Mouse (Mus musculus) mouse trophoblast stem cell (cell line): ENCODE results near the gene Vkorc1.
"Not testable (repeated sequence)": the region's sequence is repeated elsewhere in the genome, so short reads cannot be mapped to it uniquely, and the experiment has no call there.

Source experiments
- in situ Hi-C, 2 experiments: fragments of 300-500 bp; cut with MseI, MboI; formaldehyde crosslinking; loops; 2 replicates in 1 of 2; 3 replicates in 1 of 2; pipeline ENCODE4 v1.15.1; 2025

The Vkorc1 gene

DNA sequence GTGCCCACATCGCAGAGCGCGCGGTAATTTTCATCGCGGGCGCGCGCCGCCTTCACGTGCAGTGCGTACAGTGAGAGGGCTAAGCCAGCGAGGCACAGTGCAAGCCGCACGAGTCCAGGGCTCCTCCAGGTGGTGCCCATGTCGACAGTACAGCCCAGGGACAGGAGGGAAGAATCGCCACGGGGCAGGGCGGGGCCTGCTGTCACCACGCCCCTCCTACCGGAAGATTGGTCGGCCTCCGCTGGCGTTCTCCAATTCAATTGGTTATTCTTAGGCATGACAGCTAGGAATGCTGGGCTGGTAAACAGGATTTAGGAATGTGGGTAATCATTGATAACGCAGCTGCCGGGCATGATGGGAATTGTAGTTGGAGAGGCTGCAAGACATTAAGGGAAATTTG, at the start of gene Vkorc1, which contains the start of gene Gm21974:
Vkorc1 (minus strand) TSS at position 176 of the 400 bp plus-strand sequence.
Gm21974 (minus strand) TSS at position 13 of the 400 bp plus-strand sequence.
- in situ Hi-C loops, result no loop called here

DNA sequence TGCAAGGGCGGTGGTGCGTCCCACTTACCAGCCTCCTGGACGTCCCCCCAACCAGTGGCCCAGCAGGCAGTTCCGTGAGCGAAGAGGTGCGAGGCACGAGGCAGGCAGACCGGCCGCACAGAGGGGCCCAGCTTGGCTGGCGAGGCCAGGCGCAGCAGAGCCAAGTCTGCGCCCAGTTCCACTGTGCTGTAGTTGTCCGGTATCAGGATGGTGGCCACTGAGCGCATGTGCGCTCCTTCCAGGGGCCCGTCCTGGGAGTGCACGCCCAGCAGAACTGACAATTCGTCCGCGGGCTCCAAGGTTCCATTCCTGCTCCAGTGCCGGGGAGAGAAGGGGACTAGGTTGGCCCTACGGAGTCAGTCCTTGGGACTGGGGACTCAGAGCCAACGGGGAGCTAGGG, 49.2 kb upstream of the Vkorc1 start:
- in situ Hi-C loops, result no loop called here

DNA sequence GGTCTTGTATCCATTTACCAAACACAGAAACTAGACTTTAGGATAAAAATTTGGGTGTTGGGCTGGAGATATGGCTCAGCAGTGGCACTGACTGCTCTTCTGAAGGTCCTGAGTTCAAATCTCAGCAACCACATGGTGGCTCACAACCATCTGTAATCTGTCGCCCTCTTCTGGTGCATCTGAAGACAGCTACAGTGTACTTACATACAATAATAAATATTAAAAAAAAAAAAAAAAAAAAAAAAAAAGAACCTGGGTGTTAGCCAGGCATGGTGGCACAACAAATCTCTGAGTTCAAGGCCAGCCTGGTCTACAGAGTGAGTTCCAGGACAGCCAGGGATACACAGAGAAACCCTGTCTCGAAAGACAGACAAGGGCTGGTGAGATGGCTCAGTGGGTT, 46.7 kb upstream of the Vkorc1 start:
- in situ Hi-C loops, result not testable (repeated sequence)

DNA sequence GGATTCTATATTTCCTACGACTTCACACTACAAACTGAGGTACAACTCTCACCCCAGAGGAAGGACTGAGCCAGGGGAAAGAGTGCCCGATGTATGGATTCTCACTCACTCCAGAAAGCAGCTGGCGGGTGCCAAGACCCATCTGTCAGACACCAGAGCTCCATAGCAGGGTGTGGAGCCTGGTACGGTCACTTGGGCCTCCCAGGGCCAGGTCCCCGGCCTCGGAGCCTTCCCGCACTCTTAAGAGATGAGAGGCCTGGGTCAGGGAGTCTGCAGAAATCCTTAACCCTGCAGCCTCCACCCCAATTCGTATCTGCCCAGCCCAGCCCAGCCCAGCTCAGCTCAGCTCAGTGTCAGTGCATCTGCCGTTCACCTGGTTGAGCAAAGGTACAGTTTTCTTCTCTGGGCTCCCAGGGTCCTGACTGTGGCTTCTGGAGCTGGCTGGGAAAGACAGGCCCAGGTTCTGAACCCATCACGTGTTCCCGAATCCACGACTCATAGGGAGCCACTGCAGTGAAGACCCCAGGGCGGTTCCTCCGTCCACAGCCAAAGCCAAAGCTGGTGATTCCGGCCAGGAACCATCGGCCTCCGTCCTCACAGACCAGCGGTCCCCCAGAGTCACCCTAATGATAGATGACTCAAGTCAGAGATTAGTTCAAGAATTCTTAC, 40.9 kb upstream of the Vkorc1 start:
- in situ Hi-C loops, result no loop called here

DNA sequence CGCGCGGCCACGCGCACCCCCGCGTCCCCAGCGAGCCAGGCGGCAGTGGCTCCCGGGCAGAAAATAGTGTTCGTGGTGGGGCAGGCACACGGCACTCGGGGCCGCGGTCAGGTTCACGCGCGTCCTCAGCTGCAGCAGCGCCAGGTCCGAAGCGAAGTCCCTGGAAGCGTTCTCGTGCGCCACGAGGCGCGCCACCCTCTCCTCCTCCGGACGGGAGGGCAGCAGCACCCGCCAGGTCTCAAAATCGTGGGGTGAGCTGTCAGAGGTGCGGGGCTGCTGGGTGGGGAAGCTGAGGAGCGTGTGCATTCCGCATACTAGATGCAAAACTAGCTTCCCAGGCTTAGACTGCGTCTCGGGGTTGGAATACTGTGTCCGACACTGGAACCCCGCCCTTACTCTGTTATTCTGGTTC, 40.3 kb upstream of the Vkorc1 start:
- in situ Hi-C loops, result no loop called here

DNA sequence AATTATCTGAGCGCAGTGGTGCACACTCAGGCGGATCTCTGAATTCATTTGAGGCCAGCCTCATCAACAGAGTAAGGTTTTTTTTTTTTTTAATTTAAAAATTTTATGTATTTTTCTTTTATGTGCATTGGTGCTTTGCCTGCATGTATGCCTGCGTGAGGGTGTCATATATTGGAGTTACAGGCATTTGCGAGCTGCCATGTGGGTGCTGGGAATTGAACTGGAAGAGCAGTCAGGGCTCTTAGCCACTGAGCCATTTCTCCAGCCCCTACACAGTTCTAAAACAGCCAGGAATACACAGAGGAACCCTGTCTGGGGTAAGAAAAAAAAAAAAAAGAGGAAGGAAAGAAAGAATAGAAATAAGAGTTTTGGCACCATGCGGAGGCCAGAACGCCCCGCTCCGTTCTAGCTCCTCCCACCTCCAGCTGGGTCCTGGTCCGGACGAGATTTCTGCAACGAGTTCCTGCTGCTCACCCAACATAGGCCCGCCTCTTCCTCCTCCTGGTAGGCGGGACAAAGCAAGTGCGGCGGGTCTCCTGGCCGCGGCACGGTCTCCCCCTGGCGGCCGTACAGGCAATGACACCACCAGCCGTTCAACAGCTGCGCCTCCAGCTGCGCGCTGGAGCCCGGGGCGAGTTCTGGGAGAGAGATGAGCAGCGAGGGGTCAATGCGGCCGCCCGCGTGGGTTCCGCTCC, 39.8 kb upstream of the Vkorc1 start:
- in situ Hi-C loops, result no loop called here

DNA sequence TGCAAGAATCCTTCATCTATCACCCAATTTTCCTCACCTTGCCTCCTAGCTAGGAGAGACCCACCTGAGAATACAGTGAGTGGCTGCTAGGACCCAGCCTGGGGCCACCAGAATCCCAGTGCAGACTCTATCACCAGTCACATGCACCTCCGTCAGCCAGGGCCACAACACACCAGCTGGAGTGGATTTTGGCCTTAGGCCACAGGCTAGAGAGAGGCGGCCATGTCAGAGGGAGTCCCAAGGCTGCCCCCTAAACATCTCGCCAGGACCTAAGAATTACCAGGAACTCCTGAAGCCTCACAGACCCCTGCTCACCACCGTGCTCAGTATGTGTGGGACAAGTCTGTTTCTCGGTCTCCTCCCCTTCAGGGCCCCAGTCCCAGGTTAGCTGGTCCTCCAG, 38.7 kb upstream of the Vkorc1 start:
- in situ Hi-C loops, result no loop called here

DNA sequence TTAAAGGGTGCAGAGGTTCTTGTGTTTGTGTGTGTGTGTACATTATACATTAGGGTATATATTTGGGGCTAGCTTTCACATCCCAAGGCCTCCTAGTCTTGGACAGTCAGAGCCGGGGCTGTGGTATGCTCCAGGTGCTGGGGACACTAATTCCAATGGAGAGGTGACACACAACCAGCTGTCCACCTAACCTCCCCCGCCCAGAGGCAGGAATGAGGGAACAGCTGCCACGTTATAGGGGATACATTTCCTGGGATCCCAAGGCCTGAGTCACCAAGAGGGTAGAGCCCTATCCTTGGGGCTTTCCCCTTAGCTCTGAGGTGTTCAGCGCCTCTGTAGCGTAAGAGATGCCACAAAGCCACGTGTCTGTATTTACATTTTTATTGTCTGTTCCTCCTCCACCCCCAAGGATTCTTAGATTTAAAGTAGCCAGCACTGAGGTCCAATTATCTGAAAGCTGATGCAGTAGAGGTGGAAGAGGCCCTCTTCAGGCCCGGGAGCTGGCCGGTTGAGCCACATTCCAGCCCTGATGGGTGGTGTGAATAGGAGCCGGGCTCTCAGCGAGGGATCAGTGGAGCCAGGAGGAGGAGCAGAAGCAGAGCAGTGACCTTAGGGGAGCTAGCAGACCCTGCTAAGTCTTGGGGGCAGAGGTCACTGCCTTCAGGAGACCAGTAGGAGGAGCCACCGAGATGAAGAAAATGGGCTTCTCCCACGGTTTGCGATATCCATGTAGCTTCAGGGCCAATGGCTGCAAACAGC, 37.0 kb upstream of the Vkorc1 start:
- in situ Hi-C loops, result no loop called here

DNA sequence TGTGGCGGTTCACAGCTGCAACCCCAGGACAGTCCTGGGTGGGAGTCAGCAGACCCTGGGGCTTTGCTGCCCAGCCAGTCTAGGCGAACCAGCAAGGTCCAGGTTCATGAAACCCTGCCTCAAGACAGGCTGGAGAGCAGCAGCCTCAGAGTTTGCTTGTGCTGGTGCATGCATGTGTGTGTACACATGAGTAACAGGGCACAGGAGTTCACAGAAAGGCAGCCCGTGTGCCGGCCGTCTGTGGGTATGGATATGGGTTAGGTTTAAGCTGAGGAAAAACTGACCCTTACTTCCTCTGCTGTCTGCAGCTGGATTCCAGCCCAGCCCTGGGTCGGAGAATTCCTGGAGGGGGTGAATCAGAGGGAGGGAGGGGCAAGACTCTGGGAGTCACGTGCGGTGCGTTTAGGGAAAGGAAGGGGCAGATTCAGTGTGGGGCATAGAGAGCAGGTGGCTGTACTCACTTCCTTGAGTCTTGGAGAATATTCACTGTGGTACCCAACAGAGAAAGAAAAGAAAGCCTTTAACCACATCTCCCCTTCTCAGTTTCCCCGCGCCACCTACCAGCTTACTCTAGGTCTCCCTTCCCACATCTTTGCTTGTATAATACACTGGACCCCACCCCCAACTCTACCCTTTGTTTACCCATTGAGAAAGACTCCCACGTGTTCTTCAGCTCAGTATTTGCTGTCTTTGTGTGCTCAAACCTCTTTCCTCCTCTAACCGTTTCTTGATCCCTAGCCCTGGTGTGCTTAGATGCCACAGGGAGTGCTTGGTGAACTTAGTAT, 36.1 kb upstream of the Vkorc1 start:
- in situ Hi-C loops, result no loop called here

DNA sequence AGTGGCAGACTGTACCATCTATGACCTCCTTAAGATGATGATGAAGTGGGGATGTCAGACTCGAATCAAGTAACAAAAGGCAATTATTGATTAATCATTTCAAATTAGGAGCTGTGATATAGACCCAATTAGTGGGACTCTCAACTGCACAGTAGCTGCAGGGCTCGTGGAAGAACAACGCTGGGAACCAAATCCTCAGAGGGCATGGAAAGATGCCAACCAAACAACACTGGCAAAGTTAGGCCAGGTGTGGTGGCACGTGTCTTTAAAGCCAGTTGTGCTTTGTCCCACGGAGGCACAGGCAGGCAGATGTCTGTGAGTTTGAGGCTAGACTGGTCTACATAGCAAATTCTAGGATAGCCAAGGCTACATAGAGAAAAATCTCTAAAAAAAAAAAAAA, 35.2 kb upstream of the Vkorc1 start:
- in situ Hi-C loops, result no loop called here

DNA sequence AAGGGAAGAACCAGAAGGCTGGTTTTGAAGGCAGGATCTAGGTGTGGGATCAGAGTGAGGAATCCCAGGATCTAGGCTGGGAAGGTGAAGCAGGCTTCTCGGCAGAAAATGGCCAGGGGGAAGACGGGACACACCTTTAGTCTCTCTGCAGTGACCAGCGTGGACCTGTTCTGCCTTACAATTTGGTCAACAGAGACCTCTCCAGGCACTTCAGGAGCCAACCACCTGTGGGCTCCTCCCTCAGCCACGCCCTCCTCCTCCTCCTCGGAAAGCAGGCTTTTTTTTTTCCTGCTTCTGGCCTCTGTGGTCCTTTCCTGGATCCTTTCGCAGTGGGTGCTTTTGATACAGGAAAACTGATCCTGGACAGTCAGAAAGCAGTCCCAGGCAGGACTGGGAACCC, 34.5 kb upstream of the Vkorc1 start, which contains the start of gene Prss8:
Prss8 (minus strand) TSS at position 182 of the 400 bp plus-strand sequence.
- in situ Hi-C loops, result no loop called here

DNA sequence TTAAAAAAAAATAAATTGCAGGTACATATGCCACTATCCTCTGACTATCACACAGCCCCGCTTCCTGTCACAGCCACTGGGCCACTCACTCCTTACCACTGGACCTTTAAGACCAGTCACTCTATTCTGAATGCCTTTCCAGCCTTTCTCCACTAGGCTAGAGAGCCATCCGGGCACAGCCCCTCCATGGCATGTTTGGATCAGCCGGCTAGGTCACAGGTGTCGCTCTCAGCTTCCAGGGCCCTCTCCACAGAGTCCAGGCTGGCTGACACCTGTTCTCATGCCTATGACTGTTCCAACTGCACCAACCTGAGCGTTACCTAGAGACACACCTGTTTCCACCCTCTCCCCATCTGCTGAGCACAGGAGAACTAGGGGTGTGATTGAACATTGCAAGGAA, 33.2 kb upstream of the Vkorc1 start:
- in situ Hi-C loops, result no loop called here

DNA sequence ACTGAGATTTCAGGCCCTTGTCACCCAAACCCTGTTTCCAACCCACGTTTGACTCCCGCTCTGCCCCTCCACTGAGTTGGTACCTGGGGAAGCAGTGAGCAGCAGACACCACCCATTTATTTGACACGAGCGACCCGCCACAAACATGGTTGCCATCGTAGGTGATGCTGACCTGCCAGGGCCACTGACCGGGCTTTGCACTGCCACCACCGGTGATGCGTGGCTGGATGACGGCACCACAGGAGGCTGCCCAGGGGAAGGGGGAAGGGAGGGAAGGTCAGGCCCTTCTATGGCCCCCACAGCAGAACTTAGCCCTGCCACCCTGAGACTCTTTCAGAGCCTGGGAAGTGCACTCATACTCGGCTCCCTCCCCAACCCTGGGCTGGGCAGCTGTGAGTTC, 32.3 kb upstream of the Vkorc1 start:
- in situ Hi-C loops, result no loop called here

DNA sequence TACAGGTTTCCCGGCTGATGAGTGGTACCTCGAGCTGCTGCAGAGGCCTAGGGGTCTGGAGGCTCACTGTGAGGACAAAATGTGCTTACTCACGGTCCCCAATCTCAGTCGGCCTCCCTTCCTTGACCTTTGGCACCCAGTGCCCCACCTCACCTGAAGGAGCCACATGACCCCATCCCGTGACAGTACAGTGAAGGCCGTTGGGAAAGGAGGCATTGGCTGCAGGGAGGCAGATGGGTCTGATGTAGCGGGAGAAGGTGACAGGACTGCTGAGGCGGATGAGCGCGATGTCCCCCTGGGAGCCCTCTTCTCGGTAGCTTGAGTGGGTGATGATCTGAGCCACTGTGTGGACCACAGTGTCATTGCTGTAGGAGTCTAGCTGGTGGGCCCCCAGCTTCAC, 31.4 kb upstream of the Vkorc1 start:
- in situ Hi-C loops, result no loop called here

DNA sequence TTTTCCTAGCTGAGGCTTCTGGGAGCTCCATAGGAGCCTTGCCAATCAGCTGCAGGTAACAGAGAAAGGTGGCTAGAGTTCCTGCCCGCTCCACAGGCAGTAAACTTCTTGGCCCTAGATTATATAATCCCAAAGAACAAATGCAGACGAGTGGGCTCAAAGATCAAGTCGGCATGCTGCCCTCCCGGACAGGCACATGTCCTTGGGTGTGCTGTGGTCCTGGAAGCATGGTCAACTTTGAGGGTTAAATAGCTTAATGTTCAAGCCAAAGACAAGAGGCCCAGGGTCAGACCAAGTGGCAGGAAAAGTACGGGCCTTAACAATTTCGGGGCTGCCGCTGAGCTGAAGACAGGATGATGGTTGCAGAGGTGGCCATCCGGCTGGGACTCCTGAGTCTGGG, 30.6 kb upstream of the Vkorc1 start:
- in situ Hi-C loops, result no loop called here

DNA sequence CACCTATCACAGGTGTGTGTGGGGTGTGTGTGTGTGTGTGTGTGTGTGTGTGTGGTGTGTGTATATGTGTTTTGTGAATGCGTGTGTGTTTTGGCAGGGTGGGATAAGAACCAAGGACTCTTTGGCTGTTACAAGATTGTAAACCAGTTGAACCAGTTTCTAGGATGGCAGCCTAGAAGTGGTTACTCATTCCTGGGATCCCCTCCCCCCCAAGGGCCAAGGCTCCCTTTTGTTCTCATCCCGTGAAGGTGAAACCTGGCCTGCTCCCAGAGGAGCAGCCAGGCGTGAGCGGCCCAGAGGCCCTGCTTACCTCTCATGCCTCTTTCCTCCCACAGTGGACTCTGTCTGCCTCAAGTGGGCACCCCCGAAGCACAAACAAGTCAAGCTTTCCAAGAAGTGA, 29.8 kb upstream of the Vkorc1 start:
- in situ Hi-C loops, result no loop called here

DNA sequence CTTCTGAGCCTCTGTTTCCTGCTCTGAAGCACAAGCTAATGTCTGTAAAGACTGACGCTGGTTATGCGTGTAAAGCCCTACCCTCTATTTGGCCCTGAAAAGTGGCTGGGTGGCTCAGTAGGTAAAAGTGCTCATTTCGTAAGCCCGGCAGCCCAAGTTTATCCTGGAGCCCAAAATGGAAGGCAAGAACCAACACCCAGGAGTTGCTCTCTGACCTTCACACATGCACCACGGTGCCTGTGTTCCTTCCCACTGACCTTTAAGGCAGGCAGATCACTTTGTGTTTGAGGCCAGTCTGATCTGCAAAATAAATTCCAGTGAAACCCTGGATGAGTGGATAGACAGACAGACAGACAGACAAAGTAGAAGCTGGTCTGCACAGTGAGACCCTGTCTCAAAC, 28.3 kb upstream of the Vkorc1 start:
- in situ Hi-C loops, result no loop called here

DNA sequence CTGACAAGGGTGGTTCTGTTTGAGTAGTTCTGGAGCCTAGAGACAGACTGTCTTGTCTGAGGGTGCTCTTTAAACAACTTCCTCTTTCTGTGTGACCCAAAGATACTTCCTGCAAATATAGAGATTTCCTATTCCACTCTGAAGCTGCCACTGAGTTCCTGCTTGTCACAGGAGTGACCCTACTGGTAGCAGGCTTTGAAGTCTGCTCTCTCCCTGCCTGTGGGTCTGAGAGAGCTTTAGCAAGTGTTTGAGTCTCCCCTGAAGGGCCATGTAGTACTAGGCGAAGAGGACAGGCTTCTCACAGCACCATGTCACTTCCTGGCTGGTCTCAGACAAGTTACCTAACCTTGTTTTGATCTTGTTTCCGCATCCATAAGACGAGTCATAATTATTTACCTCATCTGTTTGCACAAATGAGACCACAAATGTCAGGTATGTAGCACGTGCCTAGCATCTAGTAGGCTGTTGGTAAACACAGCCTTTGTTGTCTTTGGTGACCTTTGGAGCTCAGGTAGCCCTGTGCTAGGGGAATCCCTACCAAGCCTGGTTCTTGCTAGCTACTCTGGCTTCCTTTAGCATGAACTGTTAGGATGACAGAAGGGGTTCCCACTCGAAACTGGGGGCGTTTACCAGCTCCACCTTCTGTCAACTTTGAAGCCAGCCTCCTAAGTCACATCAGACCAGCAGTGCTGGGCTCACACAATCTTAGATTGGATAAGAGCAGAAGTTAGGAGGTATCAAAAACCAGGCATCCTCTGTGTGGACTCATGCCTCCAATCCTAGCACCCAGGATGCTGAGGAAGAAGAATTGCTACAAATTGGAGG, 27.2 kb upstream of the Vkorc1 start:
- in situ Hi-C loops, result no loop called here

DNA sequence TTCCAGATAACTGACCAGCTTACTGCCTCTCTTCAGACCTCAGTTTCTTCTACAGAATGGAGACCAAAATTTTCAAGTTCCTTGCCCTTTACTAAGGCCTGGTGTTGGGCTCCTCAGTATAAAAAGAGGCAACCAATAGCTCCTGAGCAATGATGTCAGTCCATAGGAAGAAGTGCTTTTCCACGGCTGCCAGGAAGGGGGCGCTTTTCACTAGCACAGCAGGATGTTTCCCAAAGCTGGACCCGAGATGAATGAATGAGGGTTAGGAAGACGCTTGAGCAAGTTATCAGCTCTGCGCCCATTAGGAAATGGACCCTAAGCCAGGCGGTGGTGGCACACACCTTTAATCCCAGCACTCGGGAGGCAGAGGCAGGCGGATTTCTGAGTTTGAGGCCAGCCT, 26.1 kb upstream of the Vkorc1 start:
- in situ Hi-C loops, result no loop called here

DNA sequence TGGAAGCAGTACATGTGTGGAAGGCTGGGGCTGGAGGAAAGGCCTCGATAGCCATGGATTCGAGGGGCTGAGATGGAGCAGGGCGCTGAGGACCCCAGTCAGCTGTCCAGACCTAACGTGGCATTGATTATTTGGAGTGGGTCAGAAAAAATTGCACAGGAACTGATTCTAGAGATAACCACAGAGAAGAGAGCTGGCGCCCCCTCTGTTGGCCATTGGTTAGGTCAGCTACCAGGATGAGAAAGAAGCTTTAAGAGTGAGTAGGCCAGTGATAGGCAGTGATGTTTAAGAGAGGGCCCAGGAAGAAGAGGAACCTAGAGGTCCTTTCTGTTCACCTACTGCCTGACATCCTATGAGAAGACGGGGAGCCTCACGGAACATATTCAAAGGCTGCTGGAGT, 23.9 kb upstream of the Vkorc1 start:
- in situ Hi-C loops, result no loop called here

DNA sequence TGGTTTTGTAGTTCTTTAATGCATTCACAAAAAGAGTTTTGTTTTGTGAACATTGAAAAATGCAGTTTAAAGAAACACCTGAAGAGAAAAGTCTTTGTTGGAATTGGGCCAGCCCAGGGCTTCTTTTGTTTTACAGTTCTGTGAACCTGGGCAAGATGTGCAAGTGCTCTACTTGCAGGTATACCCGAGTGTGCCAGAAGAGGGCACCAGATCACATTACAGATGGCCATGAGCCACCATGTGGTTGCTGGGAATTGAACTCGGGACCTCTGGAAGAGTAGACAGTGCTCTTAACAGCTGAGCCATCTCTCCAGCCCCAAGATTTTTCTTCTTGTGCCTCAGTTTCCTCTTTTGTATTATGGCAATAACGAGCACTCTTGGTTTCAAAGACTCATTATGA, 22.8 kb upstream of the Vkorc1 start:
- in situ Hi-C loops, result no loop called here
